Mouse (Mus musculus) cortical plate, adult 2 months (tissue): ENCODE data around the gene Lrrn4cl.

Experiments used
- CTCF ChIP-seq: fragments of 200-500 bp; IDR thresholded peaks from 2 replicates; pipeline ENCODE4 v1.5.1; 2011; ENCODE audit warnings: mild to moderate bottlenecking, control low read depth, low read length; ENCODE audit not compliant: insufficient read depth; ENCODE audit errors: extremely low read depth
- POLR2A ChIP-seq: fragments of 200-500 bp; IDR thresholded peaks from 2 replicates; pipeline ENCODE4 v1.6.1; 2011; ENCODE audit warnings: mild to moderate bottlenecking, low read length, control low read depth; ENCODE audit not compliant: insufficient read depth; ENCODE audit errors: extremely low read depth

DNA sequence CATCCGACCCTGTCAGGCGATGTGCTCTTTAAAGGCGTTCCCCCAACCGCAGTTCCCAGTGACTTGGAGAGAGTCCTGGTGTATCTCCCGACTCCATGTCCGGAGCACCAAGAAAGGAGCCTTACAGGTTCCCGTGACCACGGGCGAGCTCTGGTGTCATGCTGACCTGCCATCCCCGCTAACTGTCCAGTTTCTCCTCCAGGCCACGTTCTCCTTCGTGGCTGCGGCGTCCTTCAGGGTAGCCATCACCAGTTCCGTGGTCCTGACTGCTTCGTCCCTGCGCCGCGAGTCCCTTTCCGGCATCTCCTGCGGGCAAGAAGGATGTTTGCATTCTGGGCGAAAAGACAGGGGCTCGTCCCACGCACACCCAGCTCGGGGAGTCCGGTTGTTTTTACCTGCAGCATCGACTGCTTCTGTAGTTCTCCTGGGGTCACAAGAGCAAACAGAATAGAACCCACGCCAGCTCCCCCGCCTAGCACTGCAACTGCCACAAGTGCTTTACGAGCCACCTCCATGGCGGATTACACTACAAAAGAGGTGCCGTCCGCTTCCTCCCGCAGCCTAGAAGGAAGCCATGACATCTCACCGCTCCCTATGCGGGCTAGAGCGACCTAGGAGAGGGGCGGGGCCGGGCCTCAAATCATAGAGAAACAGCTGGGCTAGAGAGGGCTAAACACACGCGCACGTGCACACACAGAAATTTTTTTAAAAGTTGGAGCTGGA lies 29.9 kb downstream of the Lrrn4cl start, which contains the start of gene Uqcc3:
- TF ChIP-seq POLR2A (peak; percentile 81; the same call in 1 of the 2 replicates), CTCF (no peak)
